Mouse (Mus musculus) limb, embryonic 15.5 days (tissue): ENCODE results near the gene Ints11. TPM values are rescaled to one million over a fixed set of nuclear protein-coding genes. Genes with fewer than 3 reads are reported as not detected.

Source experiments
- ATAC-seq: fragments of 200-750 bp; cut with Nextera tagmentation; 2 replicates; pipeline ENCODE4 v1.8.0; 2017; ENCODE audit warnings: low read depth, moderate TSS enrichment; ENCODE audit not compliant: insufficient number of reproducible peaks, low FRiP score, low TSS enrichment
- H3K27ac ChIP-seq: fragments of 300-500 bp; sonication (generic); 2 replicates; pipeline ENCODE4 v1.5.1; 2015; ENCODE audit warnings: moderate library complexity, mild to moderate bottlenecking, inconsistent platforms
- H3K27me3 ChIP-seq: fragments of 300-500 bp; sonication (generic); 2 replicates; pipeline ENCODE4 v1.6.1; 2015; ENCODE audit warnings: inconsistent platforms
- H3K36me3 ChIP-seq: fragments of 300-500 bp; sonication (generic); 2 replicates; pipeline ENCODE4 v1.6.1; 2015; ENCODE audit warnings: inconsistent platforms
- H3K4me1 ChIP-seq: fragments of 300-500 bp; sonication (generic); 2 replicates; pipeline ENCODE4 v1.6.1; 2015; ENCODE audit warnings: inconsistent platforms
- H3K4me2 ChIP-seq: fragments of 300-500 bp; sonication (generic); 2 replicates; pipeline ENCODE4 v1.6.1; 2015; ENCODE audit warnings: mild to moderate bottlenecking, inconsistent platforms
- H3K4me3 ChIP-seq: fragments of 300-500 bp; sonication (generic); 2 replicates; pipeline ENCODE4 v1.5.1; 2015; ENCODE audit warnings: mild to moderate bottlenecking, inconsistent platforms
- H3K9ac ChIP-seq: fragments of 300-500 bp; sonication (generic); 2 replicates; pipeline ENCODE4 v1.6.1; 2015; ENCODE audit warnings: inconsistent platforms
- H3K9me3 ChIP-seq: fragments of 300-500 bp; sonication (generic); 2 replicates; pipeline ENCODE4 v1.6.1; 2016; ENCODE audit warnings: inconsistent platforms
- WGBS: fragments of 180-500 bp; shearing (Covaris S2); methylation state at CpG from one replicate; pipeline ENCODE4 v1.1.7; 2015; 5-methylcytosine and 5-hydroxymethylcytosine counted together
- polyA plus RNA-seq: library from polyadenylated mRNA; unstranded; fragments of >200 nt; fragmentation: Nextera tagmentation; extraction: Ambion mirVana; gene quantifications from 2 replicates; pipeline ENCODE4 v1.2.1, GENCODE M21; 2015

Gene Ints11
- polyA plus RNA-seq, 1 experiment from 2014 or later = 72.3 TPM

DNA sequence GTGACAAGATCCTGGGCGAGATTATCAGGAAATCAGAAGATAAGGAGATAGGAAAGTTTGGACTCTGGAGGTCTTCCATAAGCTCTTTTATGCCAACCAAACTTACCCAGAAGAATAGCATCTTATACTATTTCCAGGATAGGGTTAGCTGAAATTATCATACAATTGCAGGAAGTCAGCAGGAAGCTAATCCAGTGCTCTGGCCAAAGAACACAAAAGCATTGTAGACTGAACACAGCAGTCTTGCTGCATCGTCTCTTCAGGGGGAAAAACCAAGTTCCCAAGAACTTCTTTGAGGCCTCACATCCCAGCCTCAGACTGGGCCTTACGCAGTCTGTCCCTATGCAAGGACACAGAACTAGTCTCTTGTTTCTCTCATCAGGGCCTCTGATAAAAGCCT is 14.2 kb downstream of the Ints11 start:
- ATAC-seq = no peak
- Histone ChIP-seq H3K4me1 (no peaks in the 10 kb centered on the region), H3K27ac (no peak overlapping the region), H3K9ac (no peak overlapping the region), H3K27me3 (no peaks in the 10 kb centered on the region), H3K36me3 (peaks cover 56% of the 10 kb centered on the region), H3K4me2 (no peak overlapping the region), H3K9me3 (no peaks in the 10 kb centered on the region), H3K4me3 (no peak overlapping the region)
- WGBS = 87% methylated on average over 3 of the region's 3 CpGs

DNA sequence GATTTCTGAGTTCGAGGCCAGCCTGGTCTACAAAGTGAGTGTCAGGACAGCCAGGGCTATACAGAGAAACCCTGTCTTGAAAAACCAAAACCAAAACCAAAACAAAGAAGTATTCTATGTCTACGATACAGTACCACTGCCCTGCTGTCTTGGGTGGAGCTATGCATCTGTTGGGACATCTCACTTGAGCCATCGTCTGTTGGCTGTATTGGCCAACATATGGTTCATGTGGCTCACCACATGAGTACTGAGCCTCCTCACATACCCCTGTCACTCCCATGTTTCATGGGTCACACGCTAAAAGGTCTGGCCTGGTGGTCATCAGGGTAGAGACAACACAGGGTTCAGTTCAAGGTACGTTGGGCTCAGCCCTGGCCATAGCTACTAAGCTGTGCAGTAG is 17.0 kb downstream of the Ints11 start:
- H3K4me1 ChIP-seq = peaks cover 13% of the 10 kb centered on the region
- 91% methylated on average over 5 of the region's 5 CpGs for WGBS
- H3K4me2 ChIP-seq = no peak overlapping the region
- no peak overlapping the region for H3K4me3 ChIP-seq
- no peak overlapping the region for H3K27ac ChIP-seq
- no peak for ATAC-seq
- no peak overlapping the region for H3K9ac ChIP-seq
- peaks cover 63% of the 10 kb centered on the region for H3K36me3 ChIP-seq
- H3K9me3 ChIP-seq = no peaks in the 10 kb centered on the region
- H3K27me3 ChIP-seq = no peaks in the 10 kb centered on the region

DNA sequence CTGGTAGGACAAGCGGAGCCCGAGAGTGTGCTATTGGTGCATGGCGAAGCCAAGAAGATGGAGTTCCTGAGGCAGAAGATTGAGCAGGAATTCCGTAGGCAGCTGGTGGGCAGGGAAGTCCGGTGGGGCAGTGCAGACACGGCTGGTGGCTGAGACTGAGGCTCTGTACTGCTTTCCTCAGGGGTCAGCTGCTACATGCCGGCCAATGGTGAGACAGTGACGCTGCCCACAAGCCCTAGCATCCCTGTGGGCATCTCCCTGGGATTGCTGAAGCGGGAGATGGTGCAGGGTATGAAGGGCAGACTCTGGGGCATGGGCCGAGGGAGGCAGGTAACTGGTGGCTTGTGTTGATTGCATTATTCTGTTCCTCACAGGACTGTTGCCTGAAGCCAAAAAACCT is 18.3 kb downstream of the Ints11 start:
- peaks cover 63% of the 10 kb centered on the region for H3K36me3 ChIP-seq
- H3K9ac ChIP-seq = no peak overlapping the region
- H3K4me3 ChIP-seq = no peak overlapping the region
- no peak overlapping the region for H3K27ac ChIP-seq
- H3K4me2 ChIP-seq = no peak overlapping the region
- no peaks in the 10 kb centered on the region for H3K27me3 ChIP-seq
- H3K4me1 ChIP-seq = peaks cover 15% of the 10 kb centered on the region
- no peak for ATAC-seq
- H3K9me3 ChIP-seq = no peaks in the 10 kb centered on the region
- WGBS = 88% methylated on average over 10 of the region's 10 CpGs

DNA sequence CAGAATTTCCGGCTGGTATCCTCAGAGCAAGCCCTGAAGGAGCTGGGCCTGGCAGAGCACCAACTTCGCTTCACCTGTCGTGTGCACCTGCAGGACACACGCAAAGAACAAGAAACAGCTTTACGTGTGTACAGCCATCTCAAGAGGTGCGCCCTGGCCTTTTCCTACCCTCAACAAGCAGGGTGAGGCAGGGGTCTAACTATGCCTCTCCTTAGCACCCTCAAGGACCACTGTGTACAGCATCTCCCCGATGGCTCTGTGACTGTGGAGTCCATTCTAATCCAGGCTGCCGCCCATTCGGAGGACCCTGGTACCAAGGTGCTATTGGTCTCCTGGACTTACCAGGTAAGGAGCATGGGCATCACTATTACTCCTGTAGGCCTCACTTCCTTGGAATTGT is 18.8 kb downstream of the Ints11 start:
- H3K4me3 ChIP-seq = no peak overlapping the region
- no peak overlapping the region for H3K27ac ChIP-seq
- no peak for ATAC-seq
- H3K9me3 ChIP-seq = no peaks in the 10 kb centered on the region
- peaks cover 20% of the 10 kb centered on the region for H3K4me1 ChIP-seq
- H3K4me2 ChIP-seq = no peak overlapping the region
- H3K9ac ChIP-seq = no peak overlapping the region
- 89% methylated on average over 9 of the region's 9 CpGs for WGBS
- peaks cover 63% of the 10 kb centered on the region for H3K36me3 ChIP-seq
- no peaks in the 10 kb centered on the region for H3K27me3 ChIP-seq

DNA sequence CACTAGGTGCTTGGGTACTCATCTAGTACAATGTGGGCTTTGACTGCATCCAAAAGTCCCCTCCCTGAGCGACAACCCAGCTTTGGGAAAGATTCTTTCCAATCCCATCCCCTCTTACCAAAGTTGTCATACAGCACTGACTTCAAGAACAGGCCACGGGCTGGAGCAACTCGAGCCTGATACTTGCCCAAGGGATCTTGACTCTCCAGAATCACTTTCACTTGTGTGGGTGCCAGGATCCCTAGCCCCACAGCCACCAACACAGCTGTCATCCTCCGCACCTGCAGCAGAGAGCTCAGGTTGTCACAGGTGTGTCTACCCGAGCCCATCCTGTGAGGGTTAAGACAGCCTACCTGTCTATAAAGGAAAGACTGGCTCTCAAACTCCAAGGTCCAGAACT is 20.0 kb downstream of the Ints11 start:
- H3K36me3 ChIP-seq = peaks cover 52% of the 10 kb centered on the region
- peaks cover 32% of the 10 kb centered on the region for H3K4me1 ChIP-seq
- H3K9ac ChIP-seq = no peak overlapping the region
- WGBS = 79% methylated on average over 5 of the region's 5 CpGs
- ATAC-seq = no peak
- H3K4me3 ChIP-seq = no peak overlapping the region
- no peaks in the 10 kb centered on the region for H3K9me3 ChIP-seq
- no peak overlapping the region for H3K4me2 ChIP-seq
- H3K27me3 ChIP-seq = no peaks in the 10 kb centered on the region
- H3K27ac ChIP-seq = no peak overlapping the region

DNA sequence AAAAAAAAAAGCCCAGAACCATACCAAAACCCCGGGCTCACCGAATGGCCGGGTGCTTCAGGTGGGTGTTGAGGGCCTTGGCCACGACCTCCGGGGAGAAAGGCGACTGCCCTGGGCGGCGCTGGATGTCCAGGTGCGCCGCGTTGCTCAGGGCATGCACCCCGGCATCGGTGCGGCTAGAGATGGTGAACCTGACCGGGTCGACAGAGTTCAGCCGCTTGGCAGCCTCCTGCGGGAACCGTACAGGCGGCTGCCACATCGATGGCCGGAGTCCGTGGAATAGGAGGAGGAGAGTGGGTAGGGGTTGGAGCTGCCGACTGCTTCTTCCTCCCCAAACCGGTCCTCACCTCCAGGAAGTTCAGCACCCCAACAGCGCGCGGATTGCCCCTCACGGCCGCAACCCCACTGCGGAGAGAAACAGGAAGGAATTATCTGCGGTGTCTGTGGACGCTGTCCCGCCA is 21.7 kb downstream of the Ints11 start:
- WGBS = 0% methylated on average over 34 of the region's 34 CpGs
- Histone ChIP-seq H3K4me2 (peak overlapping the region; percentile 85), H3K27me3 (no peaks in the 10 kb centered on the region), H3K36me3 (peaks cover 41% of the 10 kb centered on the region), H3K9me3 (no peaks in the 10 kb centered on the region), H3K9ac (peak overlapping the region; percentile 87), H3K4me3 (peak overlapping the region; percentile 92), H3K4me1 (peaks cover 47% of the 10 kb centered on the region), H3K27ac (0 out of 2 replicates have a peak overlapping the region, but pooled peaks have one; percentile 98)
- no peak for ATAC-seq

DNA sequence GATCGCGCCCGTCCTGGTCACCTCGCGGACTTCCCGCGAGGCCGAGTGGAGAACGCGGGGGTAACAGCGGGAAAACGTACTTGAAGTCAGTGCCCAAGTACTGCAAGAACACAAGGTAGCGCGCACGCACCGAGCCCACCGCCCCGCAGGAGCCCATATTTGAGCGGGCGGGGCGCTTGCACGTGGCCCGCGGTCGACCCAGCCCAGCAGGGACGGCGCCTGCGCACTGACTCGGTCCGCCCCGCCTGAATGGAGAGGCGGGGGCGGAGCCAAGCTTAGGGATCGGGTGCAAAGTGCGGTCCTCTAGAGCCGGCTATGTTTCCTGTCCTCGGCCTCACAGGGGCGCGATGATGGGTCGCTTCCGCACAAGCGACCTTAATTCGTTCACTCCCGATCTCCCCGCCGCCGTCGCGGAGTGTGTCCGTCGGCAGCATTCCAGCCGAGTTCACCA is 22.2 kb downstream of the Ints11 start, which contains the start of the genes Pusl1 and Acap3:
Gene Pusl1, minus strand, starts transcription at position 231 of the 451 bp plus-strand sequence.
Gene Acap3, plus strand, starts transcription at position 272 of the 451 bp plus-strand sequence.
- peaks cover 40% of the 10 kb centered on the region for H3K36me3 ChIP-seq
- peak within 1 kb of the TSS; percentile 92 for H3K4me3 ChIP-seq
- H3K27me3 ChIP-seq = no peaks in the 10 kb centered on the region
- peak within 1 kb of the TSS; percentile 87 for H3K9ac ChIP-seq
- peak within 1 kb of the TSS; percentile 85 for H3K4me2 ChIP-seq
- H3K4me1 ChIP-seq = peaks cover 47% of the 10 kb centered on the region
- H3K27ac ChIP-seq = peak within 1 kb of the TSS; percentile 98
- under 1% methylated on average over 52 of the region's 52 CpGs for WGBS
- no peaks in the 10 kb centered on the region for H3K9me3 ChIP-seq
- peak; percentile 86 for ATAC-seq

DNA sequence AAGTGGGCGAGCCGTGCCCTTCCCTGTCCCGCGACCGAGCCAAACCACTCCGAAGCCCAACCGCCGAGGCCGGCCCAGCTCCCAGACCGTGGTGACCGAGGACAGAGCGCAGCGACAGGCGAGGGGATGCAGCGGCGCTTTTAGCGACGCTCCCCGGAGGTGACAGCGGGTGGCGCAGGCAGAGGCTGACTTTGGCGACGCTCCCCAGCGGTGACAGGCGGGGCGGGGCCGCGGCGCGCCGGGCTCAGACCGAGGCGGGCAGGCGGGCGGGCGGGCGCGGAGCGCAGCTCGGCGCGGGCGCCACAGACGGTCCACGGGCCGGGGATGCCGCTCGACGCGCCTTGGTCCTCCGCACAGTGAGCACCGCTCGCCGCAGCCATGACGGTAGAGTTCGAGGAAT is 22.7 kb downstream of the Ints11 start:
- peak; percentile 82 for ATAC-seq
- Histone ChIP-seq H3K4me1 (peaks cover 47% of the 10 kb centered on the region), H3K4me2 (peak overlapping the region; percentile 85), H3K27ac (peak overlapping the region; percentile 98), H3K9ac (peak overlapping the region; percentile 87), H3K9me3 (no peaks in the 10 kb centered on the region), H3K4me3 (peak overlapping the region; percentile 92), H3K36me3 (peaks cover 40% of the 10 kb centered on the region), H3K27me3 (no peaks in the 10 kb centered on the region)
- under 1% methylated on average over 54 of the region's 56 CpGs for WGBS

DNA sequence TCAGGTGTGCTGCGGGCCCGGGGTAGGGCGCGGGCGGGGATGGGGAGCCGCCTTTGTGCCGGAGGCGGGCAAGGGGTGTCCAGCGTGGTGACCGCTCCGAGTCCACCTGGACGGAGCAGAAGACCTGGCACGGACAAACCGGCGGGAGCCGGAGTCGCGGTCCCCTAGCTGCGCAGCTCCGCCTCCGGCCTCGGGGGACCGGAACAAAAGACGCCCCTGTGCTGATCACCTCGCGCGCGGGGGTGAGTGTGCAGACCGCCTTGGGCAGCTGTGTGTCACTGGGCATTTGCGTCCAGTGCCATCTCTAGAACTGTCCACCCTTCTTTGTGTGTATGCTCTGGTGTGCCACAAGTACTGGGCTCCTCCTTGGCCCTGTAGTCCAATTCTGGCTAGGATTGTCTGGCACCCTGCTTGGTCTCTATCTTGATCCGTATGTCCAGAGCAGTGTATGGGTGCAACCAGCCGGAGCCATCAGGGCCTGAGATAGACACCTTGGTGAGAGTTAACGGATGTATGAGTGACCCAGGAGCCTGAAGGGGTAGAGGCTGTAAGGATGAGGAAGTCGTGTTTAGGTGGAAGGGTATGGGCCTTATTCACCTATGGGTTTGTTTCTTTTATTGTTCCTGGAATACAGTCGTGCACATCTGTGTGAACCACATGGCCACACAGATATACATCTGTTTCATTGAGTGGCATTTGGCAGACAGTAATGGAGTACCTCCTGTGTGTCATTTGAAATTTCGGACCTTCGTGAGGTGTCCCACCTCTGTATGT is 23.3 kb downstream of the Ints11 start:
- no peak for ATAC-seq
- peak overlapping the region; percentile 98 for H3K27ac ChIP-seq
- 3% methylated on average over 37 of the region's 37 CpGs for WGBS

DNA sequence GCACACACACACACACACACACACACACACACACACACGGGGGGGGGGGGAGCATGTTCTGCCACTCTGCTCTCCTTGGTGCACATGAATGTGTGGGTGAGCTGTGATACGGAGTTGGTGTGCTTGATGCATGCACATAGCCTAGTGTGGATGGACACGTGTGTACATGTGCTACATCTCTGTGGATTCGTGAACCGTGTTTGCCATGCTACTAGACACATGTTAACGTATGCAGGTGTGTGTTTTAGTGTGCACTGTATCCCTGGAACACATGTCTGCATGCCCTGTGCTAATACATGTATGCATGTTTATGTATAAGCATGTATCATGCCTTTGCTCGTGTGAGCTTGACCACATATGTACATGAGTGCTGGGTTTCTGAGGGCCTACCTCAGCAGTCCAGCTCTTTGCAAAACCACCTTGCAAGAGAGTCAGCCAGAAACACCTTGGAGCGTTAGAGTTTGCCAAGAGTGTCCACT is 23.9 kb downstream of the Ints11 start:
- Histone ChIP-seq H3K9me3 (no peaks in the 10 kb centered on the region), H3K4me1 (peaks cover 47% of the 10 kb centered on the region), H3K9ac (0 out of 2 replicates have a peak overlapping the region, but pooled peaks have one; percentile 20), H3K36me3 (peaks cover 33% of the 10 kb centered on the region), H3K27me3 (no peaks in the 10 kb centered on the region), H3K4me2 (peak overlapping the region; percentile 85), H3K4me3 (peak overlapping the region; percentile 92), H3K27ac (no peak overlapping the region)
- no peak for ATAC-seq
- WGBS = 65% methylated on average over 8 of the region's 8 CpGs

More for the DNA sequence above, 23.3 kb downstream of the Ints11 start:
- no peaks in the 10 kb centered on the region for H3K27me3 ChIP-seq
- H3K9me3 ChIP-seq = no peaks in the 10 kb centered on the region
- H3K36me3 ChIP-seq = peaks cover 36% of the 10 kb centered on the region
- H3K4me1 ChIP-seq = peaks cover 47% of the 10 kb centered on the region
- H3K9ac ChIP-seq = peak overlapping the region; percentile 87
- peak overlapping the region; percentile 85 for H3K4me2 ChIP-seq
- H3K4me3 ChIP-seq = peak overlapping the region; percentile 92

DNA sequence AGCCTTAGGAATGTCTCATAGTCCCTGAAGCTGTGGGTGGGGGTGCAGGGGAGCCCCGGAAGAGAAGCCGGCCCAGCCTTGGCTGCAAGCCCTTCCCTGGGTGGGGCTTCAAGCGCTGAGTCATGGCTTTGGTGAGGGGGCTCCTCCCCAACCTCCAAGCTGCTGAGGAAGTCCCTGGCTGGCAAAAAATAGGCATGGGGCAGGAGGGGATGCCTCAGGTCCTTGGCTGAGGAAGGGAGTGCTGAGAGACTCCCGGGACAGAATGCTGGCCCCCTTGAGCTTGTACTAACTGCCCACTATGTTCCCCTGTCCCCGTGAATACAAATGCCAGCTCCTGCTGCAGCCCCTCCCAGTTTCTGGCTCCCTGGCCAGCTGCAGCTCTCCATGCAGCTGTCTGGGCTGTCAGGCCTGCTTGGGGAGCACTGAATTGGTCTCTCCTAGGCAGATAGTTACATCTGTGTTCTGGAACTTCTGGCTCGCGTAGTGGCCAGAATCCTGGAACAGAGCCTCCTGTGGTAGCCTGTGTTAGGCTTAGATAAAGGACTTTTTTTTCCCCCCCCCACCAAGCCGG is 25.1 kb downstream of the Ints11 start:
- Histone ChIP-seq H3K4me2 (peak overlapping the region; percentile 85), H3K36me3 (peaks cover 33% of the 10 kb centered on the region), H3K9me3 (no peaks in the 10 kb centered on the region), H3K9ac (no peak overlapping the region), H3K27me3 (no peaks in the 10 kb centered on the region), H3K4me3 (peak overlapping the region; percentile 92), H3K27ac (peak overlapping the region; percentile 17), H3K4me1 (peaks cover 46% of the 10 kb centered on the region)
- 19% methylated on average over 8 of the region's 8 CpGs for WGBS
- no peak for ATAC-seq

DNA sequence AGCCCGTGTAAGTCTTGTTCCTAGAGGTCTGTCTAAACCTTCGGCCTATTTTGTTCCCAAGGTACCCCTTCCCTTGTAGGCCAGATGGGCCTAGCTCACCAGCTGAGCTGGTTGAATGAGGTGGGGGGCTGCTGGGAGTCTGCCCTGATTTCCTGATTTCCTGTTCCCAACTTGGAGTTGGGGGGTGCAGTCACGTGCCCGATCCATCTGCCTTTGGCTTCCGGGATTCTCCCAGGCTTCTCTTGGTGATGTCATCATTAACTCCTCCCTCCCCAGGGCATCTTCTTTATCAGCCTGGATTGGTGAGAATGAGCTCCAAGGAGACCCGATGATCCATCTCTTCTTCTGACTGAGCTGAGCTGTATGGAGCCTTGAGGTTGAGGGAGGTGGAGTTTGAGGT is 25.9 kb downstream of the Ints11 start:
- 38% methylated on average over 6 of the region's 6 CpGs for WGBS
- Histone ChIP-seq H3K4me3 (no peak overlapping the region), H3K9me3 (no peaks in the 10 kb centered on the region), H3K27ac (peak overlapping the region; percentile 17), H3K4me2 (peak overlapping the region; percentile 85; the same call in 1 of the 2 replicates), H3K4me1 (peaks cover 42% of the 10 kb centered on the region), H3K9ac (no peak overlapping the region), H3K27me3 (no peaks in the 10 kb centered on the region), H3K36me3 (peaks cover 36% of the 10 kb centered on the region)
- no peak for ATAC-seq
